Mouse (Mus musculus): Measurements from ENCODE around the gene Tanc2. TPM values are rescaled to one million over a fixed set of nuclear protein-coding genes. Genes with fewer than 3 reads are reported as not detected.
A peak's percentile ranks its signal among the peaks of the same experiment; 100 is the strongest.

The Tanc2 gene
- polyA plus RNA-seq, 1 experiment: 1.3 TPM

DNA sequence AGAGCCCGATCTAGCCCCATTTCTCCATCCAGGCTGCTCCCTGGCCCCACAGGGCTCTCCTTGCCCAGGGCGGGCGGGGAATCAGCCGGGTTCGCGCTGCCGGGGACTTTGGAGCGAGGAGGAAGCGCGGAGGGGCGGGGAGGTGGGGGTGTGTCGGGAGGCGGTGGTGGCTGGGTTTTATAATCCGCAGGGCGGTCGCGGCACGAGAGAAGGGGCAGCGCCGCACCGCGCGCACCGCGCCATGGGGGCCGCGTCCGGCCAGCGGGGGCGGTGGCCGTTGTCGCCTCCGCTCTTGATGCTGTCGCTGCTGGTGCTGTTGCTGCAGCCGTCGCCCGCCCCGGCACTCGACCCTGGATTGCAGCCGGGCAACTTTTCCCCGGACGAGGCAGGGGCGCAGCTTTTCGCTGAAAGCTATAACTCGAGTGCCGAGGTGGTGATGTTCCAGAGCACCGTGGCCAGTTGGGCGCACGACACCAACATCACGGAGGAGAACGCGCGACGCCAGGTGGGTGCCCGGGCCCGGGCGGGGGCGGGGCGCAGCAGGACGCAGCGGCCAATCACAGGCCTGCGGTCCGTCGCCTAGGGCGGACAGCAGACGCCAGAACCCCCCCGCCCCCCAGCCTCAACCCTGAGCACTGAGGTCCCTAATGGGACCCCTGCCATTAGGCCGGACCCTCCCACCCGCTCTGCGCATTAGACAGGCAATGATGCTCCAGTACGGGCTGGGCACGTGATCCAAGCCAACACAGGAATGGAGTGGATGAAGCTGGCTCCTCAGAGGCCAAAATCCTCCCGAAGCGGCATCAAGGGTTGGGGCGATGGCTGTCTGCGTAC lies 378.2 kb downstream of the Tanc2 start, which contains the start of gene Ace:
Ace (plus strand) TSS at position 205 of the 834 bp plus-strand sequence.
- H3K27me3 ChIP-seq (ENCODE audit: control insufficient read depth, insufficient read depth, low read length): peaks cover 8% of the 10 kb centered on the region; the same call in 1 of the 2 replicates
- no peaks in the 10 kb centered on the region for H3K36me3 ChIP-seq (ENCODE audit: control insufficient read depth, insufficient read depth, low read length)
- 4% methylated on average over 70 of the region's 76 CpGs for WGBS
- peak within 1 kb of the TSS; percentile 46; the same call in 1 of the 2 replicates for H3K4me3 ChIP-seq (ENCODE audit: extremely low read depth, insufficient read depth, insufficient read length)
- peaks cover 6% of the 10 kb centered on the region; the same call in 1 of the 2 replicates for H3K4me1 ChIP-seq (ENCODE audit: control insufficient read depth, insufficient read depth, insufficient read length)
- DNase-seq (ENCODE audit: low read depth in 1 of 2, low spot score in 2 of 2): no peak
- no peak within 1 kb of the TSS for H3K27ac ChIP-seq (ENCODE audit: insufficient read depth, low read length)
- TF ChIP-seq CTCF (IDR thresholded peaks at IDR 0.05; ENCODE audit: extremely low read depth, insufficient read depth, insufficient read length, insufficient replicate concordance): no peak
- TF ChIP-seq POLR2A (IDR thresholded peaks at IDR 0.05; ENCODE audit: low read depth, low read length): no peak

DNA sequence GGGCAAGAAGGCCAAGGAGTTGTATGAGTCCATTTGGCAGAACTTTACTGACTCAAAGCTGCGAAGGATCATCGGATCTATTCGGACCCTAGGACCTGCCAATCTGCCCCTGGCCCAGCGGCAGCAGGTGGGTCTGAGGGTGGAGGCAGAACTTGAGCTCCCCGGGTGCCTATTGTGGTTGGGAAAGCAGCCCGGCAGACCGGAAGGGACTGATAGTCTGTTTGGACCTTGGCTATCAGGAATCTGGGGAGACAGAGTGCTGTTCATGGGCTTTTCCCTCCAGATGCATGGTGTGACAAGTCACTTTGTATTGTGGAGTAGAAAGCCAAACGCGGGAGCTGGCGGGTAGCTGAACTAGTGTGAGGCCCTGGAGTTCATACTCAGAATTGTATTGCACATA lies 379.2 kb downstream of the Tanc2 start:
- no peaks in the 10 kb centered on the region for H3K36me3 ChIP-seq (ENCODE audit: control insufficient read depth, insufficient read depth, low read length)
- H3K4me1 ChIP-seq (ENCODE audit: control insufficient read depth, insufficient read depth, insufficient read length): peaks cover 6% of the 10 kb centered on the region; the same call in 1 of the 2 replicates
- WGBS: 50% methylated on average over 10 of the region's 10 CpGs
- H3K27me3 ChIP-seq (ENCODE audit: control insufficient read depth, insufficient read depth, low read length): peaks cover 8% of the 10 kb centered on the region; the same call in 1 of the 2 replicates
- DNase-seq (ENCODE audit: low read depth in 1 of 2, low spot score in 2 of 2): no peak
- TF ChIP-seq CTCF (IDR thresholded peaks at IDR 0.05; ENCODE audit: extremely low read depth, insufficient read depth, insufficient read length, insufficient replicate concordance) (no peak), POLR2A (IDR thresholded peaks at IDR 0.05; ENCODE audit: low read depth, low read length) (no peak)
- no peak overlapping the region for H3K4me3 ChIP-seq (ENCODE audit: extremely low read depth, insufficient read depth, insufficient read length)
- no peak overlapping the region for H3K27ac ChIP-seq (ENCODE audit: insufficient read depth, low read length)

GRCm38 (mm10) chr11:105969516-105969915 lies 379.7 kb downstream of the Tanc2 start:
- Histone ChIP-seq H3K4me3 (ENCODE audit: extremely low read depth, insufficient read depth, insufficient read length) (no peak overlapping the region), H3K27ac (ENCODE audit: insufficient read depth, low read length) (no peak overlapping the region), H3K36me3 (ENCODE audit: control insufficient read depth, insufficient read depth, low read length) (no peaks in the 10 kb centered on the region), H3K4me1 (ENCODE audit: control insufficient read depth, insufficient read depth, insufficient read length) (peaks cover 6% of the 10 kb centered on the region; the same call in 1 of the 2 replicates), H3K27me3 (ENCODE audit: control insufficient read depth, insufficient read depth, low read length) (peaks cover 8% of the 10 kb centered on the region; the same call in 1 of the 2 replicates)
- TF ChIP-seq CTCF (IDR thresholded peaks at IDR 0.05; ENCODE audit: extremely low read depth, insufficient read depth, insufficient read length, insufficient replicate concordance) (peak; percentile 19; the same call in 1 of the 2 replicates), POLR2A (IDR thresholded peaks at IDR 0.05; ENCODE audit: low read depth, low read length) (no peak)
- WGBS: 33% methylated on average over 1 of the region's 1 CpGs
- peak in 1 of 2 experiments; percentile 17 for DNase-seq (ENCODE audit: low read depth in 1 of 2, low spot score in 2 of 2)

DNA sequence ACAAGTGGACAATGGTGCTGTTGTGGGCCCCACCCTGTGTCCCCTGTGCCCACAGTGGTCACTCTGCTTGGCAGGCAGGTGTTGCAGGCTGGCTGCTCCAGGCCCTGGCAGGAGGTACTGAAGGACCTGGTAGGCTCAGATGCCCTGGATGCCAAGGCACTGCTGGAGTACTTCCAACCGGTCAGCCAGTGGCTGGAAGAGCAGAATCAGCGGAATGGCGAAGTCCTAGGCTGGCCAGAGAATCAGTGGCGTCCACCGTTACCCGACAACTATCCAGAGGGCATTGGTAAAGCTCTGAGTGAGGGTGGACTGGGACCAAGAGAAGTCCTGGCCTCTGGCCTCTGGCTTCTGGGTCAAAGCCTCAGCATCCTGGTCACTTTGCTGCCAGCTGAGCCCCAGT lies 384.8 kb downstream of the Tanc2 start:
- Histone ChIP-seq H3K27ac (ENCODE audit: insufficient read depth, low read length) (no peak overlapping the region), H3K27me3 (ENCODE audit: control insufficient read depth, insufficient read depth, low read length) (no peaks in the 10 kb centered on the region), H3K36me3 (ENCODE audit: control insufficient read depth, insufficient read depth, low read length) (no peaks in the 10 kb centered on the region), H3K4me1 (ENCODE audit: control insufficient read depth, insufficient read depth, insufficient read length) (no peaks in the 10 kb centered on the region), H3K4me3 (ENCODE audit: extremely low read depth, insufficient read depth, insufficient read length) (no peak overlapping the region)
- TF ChIP-seq CTCF (IDR thresholded peaks at IDR 0.05; ENCODE audit: extremely low read depth, insufficient read depth, insufficient read length, insufficient replicate concordance) (no peak), POLR2A (IDR thresholded peaks at IDR 0.05; ENCODE audit: low read depth, low read length) (no peak)
- DNase-seq (ENCODE audit: low read depth in 1 of 2, low spot score in 2 of 2): no peak
- WGBS: 94% methylated on average over 6 of the region's 6 CpGs

GRCm38 (mm10) chr11:105975050-105975449 lies 385.3 kb downstream of the Tanc2 start:
- no peaks in the 10 kb centered on the region for H3K36me3 ChIP-seq (ENCODE audit: control insufficient read depth, insufficient read depth, low read length)
- TF ChIP-seq POLR2A (IDR thresholded peaks at IDR 0.05; ENCODE audit: low read depth, low read length): no peak
- no peak for TF ChIP-seq CTCF (IDR thresholded peaks at IDR 0.05; ENCODE audit: extremely low read depth, insufficient read depth, insufficient read length, insufficient replicate concordance)
- no peaks in the 10 kb centered on the region for H3K4me1 ChIP-seq (ENCODE audit: control insufficient read depth, insufficient read depth, insufficient read length)
- no peaks in the 10 kb centered on the region for H3K27me3 ChIP-seq (ENCODE audit: control insufficient read depth, insufficient read depth, low read length)
- no peak overlapping the region for H3K27ac ChIP-seq (ENCODE audit: insufficient read depth, low read length)
- DNase-seq (ENCODE audit: low read depth in 1 of 2, low spot score in 2 of 2): no peak
- 51% methylated on average over 3 of the region's 3 CpGs for WGBS
- H3K4me3 ChIP-seq (ENCODE audit: extremely low read depth, insufficient read depth, insufficient read length): no peak overlapping the region

DNA sequence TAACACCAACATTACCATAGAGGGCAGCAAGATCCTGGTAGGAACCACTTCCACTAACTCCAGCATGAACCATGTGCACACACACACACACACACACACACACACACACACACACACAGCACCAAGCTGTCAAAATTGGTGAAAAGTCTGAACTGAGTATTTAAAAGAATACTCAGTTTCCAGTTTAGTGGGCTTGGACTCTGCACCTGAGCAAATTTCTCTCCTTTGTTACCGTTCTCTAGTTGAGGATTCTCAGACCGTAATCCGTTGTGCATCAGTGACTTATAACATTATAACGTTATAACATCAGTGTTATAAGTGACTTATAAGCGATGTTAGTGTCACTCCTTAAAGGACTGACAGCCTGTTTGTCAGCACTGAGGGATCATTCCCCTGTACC lies 385.9 kb downstream of the Tanc2 start:
- TF ChIP-seq POLR2A (IDR thresholded peaks at IDR 0.05; ENCODE audit: low read depth, low read length) (no peak), CTCF (IDR thresholded peaks at IDR 0.05; ENCODE audit: extremely low read depth, insufficient read depth, insufficient read length, insufficient replicate concordance) (no peak)
- no peaks in the 10 kb centered on the region for H3K36me3 ChIP-seq (ENCODE audit: control insufficient read depth, insufficient read depth, low read length)
- DNase-seq (ENCODE audit: low read depth in 1 of 2, low spot score in 2 of 2): no peak
- H3K4me3 ChIP-seq (ENCODE audit: extremely low read depth, insufficient read depth, insufficient read length): no peak overlapping the region
- no peak overlapping the region for H3K27ac ChIP-seq (ENCODE audit: insufficient read depth, low read length)
- 92% methylated on average over 5 of the region's 5 CpGs for WGBS
- H3K4me1 ChIP-seq (ENCODE audit: control insufficient read depth, insufficient read depth, insufficient read length): no peaks in the 10 kb centered on the region
- H3K27me3 ChIP-seq (ENCODE audit: control insufficient read depth, insufficient read depth, low read length): no peaks in the 10 kb centered on the region

- Histone ChIP-seq H3K36me3 (ENCODE audit: control insufficient read depth, insufficient read depth, low read length) (no peaks in the 10 kb centered on the region), H3K27ac (ENCODE audit: insufficient read depth, low read length) (no peak overlapping the region), H3K4me1 (ENCODE audit: control insufficient read depth, insufficient read depth, insufficient read length) (no peaks in the 10 kb centered on the region), H3K4me3 (ENCODE audit: extremely low read depth, insufficient read depth, insufficient read length) (no peak overlapping the region), H3K27me3 (ENCODE audit: control insufficient read depth, insufficient read depth, low read length) (no peaks in the 10 kb centered on the region)
- WGBS: 74% methylated on average over 2 of the region's 2 CpGs
- TF ChIP-seq CTCF (IDR thresholded peaks at IDR 0.05; ENCODE audit: extremely low read depth, insufficient read depth, insufficient read length, insufficient replicate concordance) (no peak), POLR2A (IDR thresholded peaks at IDR 0.05; ENCODE audit: low read depth, low read length) (no peak)
- DNase-seq (ENCODE audit: low read depth in 1 of 2, low spot score in 2 of 2): no peak
Observed at GRCm38 (mm10) chr11:105978232-105978631, 388.4 kb downstream of the Tanc2 start.

Data from spleen, adult 2 months (tissue).